Mouse (Mus musculus) ES-Bruce4 (cell line): ENCODE measurements around the gene Slc27a3. TPM values are rescaled to one million over a fixed set of nuclear protein-coding genes. Genes with fewer than 3 reads are reported as not detected.
A peak's percentile ranks its signal among the peaks of the same experiment; 100 is the strongest.

ENCODE experiments used
- H3K27ac ChIP-seq: 2 replicates; pipeline ENCODE4 v1.5.1; 2012; ENCODE audit warnings: low read length, inconsistent platforms; ENCODE audit not compliant: insufficient read depth
- H3K27me3 ChIP-seq: 2 replicates; pipeline ENCODE4 v1.6.1; 2012; ENCODE audit warnings: mild to moderate bottlenecking, low read length, inconsistent platforms; ENCODE audit not compliant: control insufficient read depth, poor library complexity, insufficient read depth, severe bottlenecking
- H3K36me3 ChIP-seq: 2 replicates; pipeline ENCODE4 v1.6.1; 2012; ENCODE audit warnings: inconsistent platforms, mild to moderate bottlenecking, low read length, moderate library complexity; ENCODE audit not compliant: control insufficient read depth, poor library complexity, insufficient read depth, severe bottlenecking
- H3K4me1 ChIP-seq: one replicate; pipeline ENCODE4 v1.8.1; 2011; ENCODE audit warnings: low read length; ENCODE audit not compliant: control insufficient read depth, insufficient read depth
- H3K4me3 ChIP-seq: 2 replicates; pipeline ENCODE4 v1.5.1; 2011; ENCODE audit warnings: low read depth, mild to moderate bottlenecking, low read length
- H3K9ac ChIP-seq: 2 replicates; pipeline ENCODE4 v1.6.1; 2012; ENCODE audit warnings: low read depth, mild to moderate bottlenecking, inconsistent platforms; ENCODE audit not compliant: poor library complexity, severe bottlenecking
- H3K9me3 ChIP-seq: replicated peaks from 2 replicates; pipeline ENCODE4 v1.6.1; 2012; ENCODE audit warnings: mild to moderate bottlenecking, low read length, inconsistent platforms; ENCODE audit not compliant: control insufficient read depth, poor library complexity, insufficient read depth, severe bottlenecking
- CTCF ChIP-seq: IDR thresholded peaks from one replicate; pipeline ENCODE4 v1.8.1; 2011; ENCODE audit warnings: low read depth, low read length
- EP300 ChIP-seq: IDR thresholded peaks from 2 replicates; pipeline ENCODE4 v1.6.1; 2011; ENCODE audit warnings: low read depth, low read length; ENCODE audit not compliant: insufficient read depth
- POLR2A ChIP-seq: IDR thresholded peaks from one replicate; pipeline ENCODE4 v1.8.1; 2011; ENCODE audit warnings: low read length; ENCODE audit not compliant: insufficient read depth
- polyA plus RNA-seq: library from polyadenylated mRNA; stranded (reverse); fragments of >200 nt; gene quantifications from 2 replicates; pipeline ENCODE4 v1.2.4, GENCODE M21; 2011; ENCODE audit warnings: low read depth; ENCODE audit not compliant: missing spikeins, insufficient read depth, insufficient read length

Gene Slc27a3
- polyA plus RNA-seq, 1 experiment = 12.5 TPM

- H3K4me1 ChIP-seq = peaks cover 6% of the 10 kb centered on the region
- H3K36me3 ChIP-seq = peaks cover 27% of the 10 kb centered on the region
- peak overlapping the region; percentile 60 for H3K9ac ChIP-seq
- H3K9me3 ChIP-seq = no peaks in the 10 kb centered on the region
- H3K4me3 ChIP-seq = peak overlapping the region; percentile 67
- peak overlapping the region; percentile 14 for H3K27ac ChIP-seq
- no peak for TF ChIP-seq POLR2A
- no peak for TF ChIP-seq EP300
- TF ChIP-seq CTCF = no peak
- no peaks in the 10 kb centered on the region for H3K27me3 ChIP-seq
Measured at GRCm38 (mm10) chr3:90388726-90389510, 820 bp downstream of the Slc27a3 start.

GRCm38 (mm10) chr3:90388192-90388591, 1.5 kb downstream of the Slc27a3 start:
- no peak for TF ChIP-seq EP300
- no peak for TF ChIP-seq CTCF
- TF ChIP-seq POLR2A = no peak

GRCm38 (mm10) chr3:90387483-90387882, 2.3 kb downstream of the Slc27a3 start:
- H3K27ac ChIP-seq = no peak overlapping the region
- no peak overlapping the region for H3K4me3 ChIP-seq
- no peak overlapping the region for H3K9ac ChIP-seq

More at GRCm38 (mm10) chr3:90388192-90388591, 1.5 kb downstream of the Slc27a3 start:
- H3K9me3 ChIP-seq = no peaks in the 10 kb centered on the region
- no peak overlapping the region for H3K27ac ChIP-seq
- peaks cover 6% of the 10 kb centered on the region for H3K4me1 ChIP-seq
- H3K4me3 ChIP-seq = no peak overlapping the region
- peaks cover 20% of the 10 kb centered on the region for H3K36me3 ChIP-seq
- H3K27me3 ChIP-seq = no peaks in the 10 kb centered on the region
- H3K9ac ChIP-seq = no peak overlapping the region

GRCm38 (mm10) chr3:90386817-90387216, 2.9 kb downstream of the Slc27a3 start:
- no peak overlapping the region for H3K9ac ChIP-seq
- H3K36me3 ChIP-seq = peaks cover 7% of the 10 kb centered on the region
- TF ChIP-seq CTCF (no peak), POLR2A (no peak)
- no peak overlapping the region for H3K27ac ChIP-seq
- peaks cover 6% of the 10 kb centered on the region for H3K4me1 ChIP-seq
- H3K27me3 ChIP-seq = no peaks in the 10 kb centered on the region
- H3K9me3 ChIP-seq = no peaks in the 10 kb centered on the region
- no peak overlapping the region for H3K4me3 ChIP-seq

More at GRCm38 (mm10) chr3:90387483-90387882, 2.3 kb downstream of the Slc27a3 start:
- no peak for TF ChIP-seq CTCF
- no peak for TF ChIP-seq POLR2A
- no peak for TF ChIP-seq EP300
- peaks cover 13% of the 10 kb centered on the region for H3K36me3 ChIP-seq
- H3K27me3 ChIP-seq = no peaks in the 10 kb centered on the region
- peaks cover 6% of the 10 kb centered on the region for H3K4me1 ChIP-seq
- no peaks in the 10 kb centered on the region for H3K9me3 ChIP-seq

- Histone ChIP-seq H3K4me1 (no peaks in the 10 kb centered on the region), H3K9me3 (no peaks in the 10 kb centered on the region), H3K27ac (no peak overlapping the region), H3K9ac (no peak overlapping the region), H3K27me3 (no peaks in the 10 kb centered on the region), H3K4me3 (no peak overlapping the region), H3K36me3 (no peaks in the 10 kb centered on the region)
- no peak for TF ChIP-seq CTCF
- TF ChIP-seq POLR2A = no peak
- TF ChIP-seq EP300 = no peak
Measured at GRCm38 (mm10) chr3:90384851-90385375, 4.8 kb downstream of the Slc27a3 start.

GRCm38 (mm10) chr3:90383690-90384089, 6.0 kb downstream of the Slc27a3 start:
- H3K27me3 ChIP-seq = no peaks in the 10 kb centered on the region
- H3K4me3 ChIP-seq = no peak overlapping the region
- no peaks in the 10 kb centered on the region for H3K9me3 ChIP-seq
- TF ChIP-seq EP300 (no peak), CTCF (no peak), POLR2A (no peak)
- no peak overlapping the region for H3K27ac ChIP-seq
- no peak overlapping the region for H3K9ac ChIP-seq
- no peaks in the 10 kb centered on the region for H3K36me3 ChIP-seq
- no peaks in the 10 kb centered on the region for H3K4me1 ChIP-seq
